In the genomic region with DNA sequence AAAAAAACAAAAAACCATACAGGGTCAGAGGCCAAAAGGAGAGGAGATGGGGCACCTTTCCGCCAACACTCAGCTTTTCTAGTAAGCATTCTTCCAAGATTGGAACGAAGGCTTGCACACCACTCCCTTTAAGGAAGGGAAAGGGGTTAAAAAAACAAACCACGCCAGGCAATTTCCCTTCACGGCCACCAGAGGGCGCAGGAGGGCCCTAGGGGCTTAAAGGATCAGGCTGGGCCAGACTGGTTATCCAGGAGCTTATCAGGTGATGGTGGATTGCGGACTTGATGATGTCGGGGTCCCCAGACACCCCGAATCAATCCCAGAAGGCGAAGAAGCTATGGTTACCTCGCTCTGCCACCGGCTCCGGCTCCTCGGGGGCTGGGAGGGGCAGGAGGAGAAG, we compare ENCODE assay signal across 8 mouse cellular contexts. TPM values are rescaled to one million over a fixed set of nuclear protein-coding genes. Genes with fewer than 3 reads are reported as not detected.
A peak's percentile ranks its signal among the peaks of the same experiment; 100 is the strongest.
DNase-seq lines count a peak whose midpoint lies in the region; ATAC-seq and TF ChIP-seq lines count a peak whose summit lies in the region.

No protein-coding gene starts in this region.

- WGBS in forebrain, embryonic 14.5 days, result 34% methylated on average over 13 of the region's 13 CpGs
- WGBS in forebrain, embryonic 16.5 days, result 31% methylated on average over 13 of the region's 13 CpGs
- 22% methylated on average over 13 of the region's 13 CpGs for WGBS in heart, postnatal 0 days
- 24% methylated on average over 13 of the region's 13 CpGs for WGBS in lung, postnatal 0 days

- no peaks in the 10 kb centered on the region for H3K27me3 ChIP-seq in forebrain, embryonic 14.5 days (replicated peaks; ENCODE audit: control insufficient read depth, insufficient read depth, low read length)
- H3K27me3 ChIP-seq in forebrain, embryonic 16.5 days (replicated peaks; ENCODE audit: control insufficient read depth, insufficient read depth, low read length), result 0 out of 2 replicates have a peak, but pooled peaks cover 2% of the 10 kb centered on the region
- no peaks in the 10 kb centered on the region for H3K27me3 ChIP-seq in heart, postnatal 0 days (ENCODE audit: control insufficient read depth, insufficient read depth, low read length)
- no peaks in the 10 kb centered on the region for H3K27me3 ChIP-seq in lung, postnatal 0 days (replicated peaks; ENCODE audit: insufficient read depth, low read length)

- H3K36me3 ChIP-seq in forebrain, embryonic 14.5 days (ENCODE audit: control insufficient read depth, insufficient read depth, low read length), result no peaks in the 10 kb centered on the region
- H3K36me3 ChIP-seq in forebrain, embryonic 16.5 days (ENCODE audit: control insufficient read depth, insufficient read depth), result no peaks in the 10 kb centered on the region
- H3K36me3 ChIP-seq in heart, postnatal 0 days (replicated peaks; ENCODE audit: control insufficient read depth, insufficient read depth, low read length), result peaks cover 5% of the 10 kb centered on the region; the same call in 1 of the 2 replicates
- H3K36me3 ChIP-seq in lung, postnatal 0 days (ENCODE audit: insufficient read depth, low read length), result no peaks in the 10 kb centered on the region

- TF ChIP-seq EP300 in heart, postnatal 0 days (IDR thresholded peaks at IDR 0.05; ENCODE audit: low read depth), result no peak
- no peak for TF ChIP-seq EP300 in lung, postnatal 0 days (IDR thresholded peaks at IDR 0.05)

- ATAC-seq in forebrain, embryonic 14.5 days, result no peak
- no peak for ATAC-seq in forebrain, embryonic 16.5 days
- no peak for ATAC-seq in heart, postnatal 0 days (ENCODE audit: insufficient read depth, low read depth)
- ATAC-seq in lung, postnatal 0 days, result no peak

- H3K4me2 ChIP-seq in forebrain, embryonic 14.5 days (ENCODE audit: low read length), result no peak overlapping the region
- no peak overlapping the region for H3K4me2 ChIP-seq in forebrain, embryonic 16.5 days (ENCODE audit: low read length)
- peak overlapping the region; percentile 11; the same call in 1 of the 2 replicates for H3K4me2 ChIP-seq in heart, postnatal 0 days (ENCODE audit: low read depth, low read length)
- no peak overlapping the region for H3K4me2 ChIP-seq in lung, postnatal 0 days (replicated peaks; ENCODE audit: low read depth, low read length)

- no peaks in the 10 kb centered on the region for H3K9me3 ChIP-seq in forebrain, embryonic 14.5 days (replicated peaks; ENCODE audit: control insufficient read depth, low read length)
- no peaks in the 10 kb centered on the region for H3K9me3 ChIP-seq in forebrain, embryonic 16.5 days (ENCODE audit: control insufficient read depth, low read length)
- no peaks in the 10 kb centered on the region for H3K9me3 ChIP-seq in heart, postnatal 0 days (replicated peaks; ENCODE audit: control insufficient read depth, low read length)
- H3K9me3 ChIP-seq in lung, postnatal 0 days (ENCODE audit: low read length), result no peaks in the 10 kb centered on the region

- no peak overlapping the region for H3K9ac ChIP-seq in forebrain, embryonic 14.5 days (ENCODE audit: low read length)
- no peak overlapping the region for H3K9ac ChIP-seq in forebrain, embryonic 16.5 days (replicated peaks; ENCODE audit: low read depth, low read length)
- H3K9ac ChIP-seq in heart, postnatal 0 days (replicated peaks; ENCODE audit: low read depth, low read length), result no peak overlapping the region
- H3K9ac ChIP-seq in lung, postnatal 0 days (replicated peaks; ENCODE audit: low read depth), result no peak overlapping the region

- H3K4me1 ChIP-seq in forebrain, embryonic 14.5 days (ENCODE audit: control insufficient read depth, insufficient read depth, low read length), result no peaks in the 10 kb centered on the region
- no peaks in the 10 kb centered on the region for H3K4me1 ChIP-seq in forebrain, embryonic 16.5 days (replicated peaks; ENCODE audit: control insufficient read depth, insufficient read depth, low read length)
- peaks cover 8% of the 10 kb centered on the region for H3K4me1 ChIP-seq in bone marrow macrophage, adult 2 months (ENCODE audit: control insufficient read depth, insufficient read depth, low read length)
- peaks cover 69% of the 10 kb centered on the region for H3K4me1 ChIP-seq in heart, postnatal 0 days (ENCODE audit: control insufficient read depth, insufficient read depth)
- no peaks in the 10 kb centered on the region for H3K4me1 ChIP-seq in lung, postnatal 0 days (ENCODE audit: insufficient read depth, low read depth, low read length)

- peak; percentile 34 for DNase-seq in forebrain, embryonic 14.5 days (ENCODE audit: low spot score)
- DNase-seq in A20 (ENCODE audit: low read depth, low spot score), result peak; percentile 68
- peak; percentile 71 for DNase-seq in heart, postnatal 0 days (ENCODE audit: low spot score)
- peak; percentile 73 for DNase-seq in lung, postnatal 0 days (ENCODE audit: low spot score)
- peak; percentile 74 for DNase-seq in testis, postnatal 10 days (ENCODE audit: low spot score)
- no peak for DNase-seq in layer of hippocampus, adult 11-12 months (ENCODE audit: low spot score)

- H3K4me3 ChIP-seq in forebrain, embryonic 14.5 days (ENCODE audit: low read depth, low read length), result no peak overlapping the region
- H3K4me3 ChIP-seq in forebrain, embryonic 16.5 days (replicated peaks; ENCODE audit: low read length), result no peak overlapping the region
- no peak overlapping the region for H3K4me3 ChIP-seq in bone marrow macrophage, adult 2 months (ENCODE audit: insufficient read depth, low read length)
- no peak overlapping the region for H3K4me3 ChIP-seq in heart, postnatal 0 days (ENCODE audit: low read depth, low read length)
- no peak overlapping the region for H3K4me3 ChIP-seq in lung, postnatal 0 days (ENCODE audit: low read depth, low read length)

- TF ChIP-seq CTCF in bone marrow macrophage, adult 2 months (IDR thresholded peaks at IDR 0.05; ENCODE audit: low read depth, low read length), result peak; percentile 94
- TF ChIP-seq CTCF in heart, postnatal 0 days (IDR thresholded peaks at IDR 0.05; ENCODE audit: low read depth), result peak; percentile 93
- peak; percentile 92 for TF ChIP-seq CTCF in lung, postnatal 0 days (IDR thresholded peaks at IDR 0.05)

- TF ChIP-seq POLR2A in bone marrow macrophage, adult 2 months (IDR thresholded peaks at IDR 0.05; ENCODE audit: borderline replicate concordance, low read depth, low read length), result no peak

- H3K27ac ChIP-seq in forebrain, embryonic 14.5 days (ENCODE audit: low read depth, low read length), result no peak overlapping the region
- no peak overlapping the region for H3K27ac ChIP-seq in forebrain, embryonic 16.5 days (ENCODE audit: low read length)
- H3K27ac ChIP-seq in bone marrow macrophage, adult 2 months (ENCODE audit: insufficient read depth, low read depth, low read length), result no peak overlapping the region
- H3K27ac ChIP-seq in heart, postnatal 0 days (ENCODE audit: low read depth), result peak overlapping the region; percentile 89
- no peak overlapping the region for H3K27ac ChIP-seq in lung, postnatal 0 days (ENCODE audit: low read length)

RNA-seq across cellular contexts. Expression of gene Tnnt1, which starts 2.9 kb away (rescaled TPM):
- 1.4 and 2.3 TPM in 2 replicates for polyA plus RNA-seq in forebrain, embryonic 14.5 days (2014; fragmentation: Nextera tagmentation; extraction: Ambion mirVana)
- polyA plus RNA-seq in forebrain, embryonic 16.5 days (2015; fragmentation: Nextera tagmentation; extraction: Ambion mirVana), result 2.1 and 2.6 TPM in 2 replicates
- polyA plus RNA-seq in bone marrow macrophage, adult 2 months (2012; ENCODE audit: insufficient read depth, insufficient read length, missing spikeins), result 3.0 and 4.4 TPM in 2 replicates
- total RNA-seq in heart, postnatal 0 days (2014; rRNA removed; ENCODE audit: low replicate concordance), result 27.4 and 28.3 TPM in 2 replicates
- 93.7 and 106 TPM in 2 replicates for polyA plus RNA-seq in heart, postnatal 0 days (2015; fragmentation: Nextera tagmentation; extraction: Ambion mirVana)
- polyA plus RNA-seq in lung, postnatal 0 days (2015; fragmentation: Nextera tagmentation; extraction: Ambion mirVana), result 14.0 and 17.8 TPM in 2 replicates

RNA-seq across cellular contexts. Expression of gene Tnni3, which starts 10.8 kb away (rescaled TPM):
- 0.81 and 1.7 TPM in 2 replicates for polyA plus RNA-seq in forebrain, embryonic 14.5 days (2014; fragmentation: Nextera tagmentation; extraction: Ambion mirVana)
- 1.2 and 1.7 TPM in 2 replicates for polyA plus RNA-seq in forebrain, embryonic 16.5 days (2015; fragmentation: Nextera tagmentation; extraction: Ambion mirVana)
- polyA plus RNA-seq in bone marrow macrophage, adult 2 months (2012; ENCODE audit: insufficient read depth, insufficient read length, missing spikeins), result 12.3 and 19.9 TPM in 2 replicates
- total RNA-seq in heart, postnatal 0 days (2014; rRNA removed; ENCODE audit: low replicate concordance), result 4,764 and 5,473 TPM in 2 replicates
- polyA plus RNA-seq in heart, postnatal 0 days (2015; fragmentation: Nextera tagmentation; extraction: Ambion mirVana), result 8,811 and 8,917 TPM in 2 replicates
- polyA plus RNA-seq in lung, postnatal 0 days (2015; fragmentation: Nextera tagmentation; extraction: Ambion mirVana), result 81.3 and 95.6 TPM in 2 replicates

RNA-seq across cellular contexts. Expression of gene Ppp1r12c, which starts 11.8 kb away (rescaled TPM):
- 29.4 and 32.1 TPM in 2 replicates for polyA plus RNA-seq in forebrain, embryonic 14.5 days (2014; fragmentation: Nextera tagmentation; extraction: Ambion mirVana)
- polyA plus RNA-seq in forebrain, embryonic 16.5 days (2015; fragmentation: Nextera tagmentation; extraction: Ambion mirVana), result 40.6 and 50.0 TPM in 2 replicates
- polyA plus RNA-seq in bone marrow macrophage, adult 2 months (2012; ENCODE audit: insufficient read depth, insufficient read length, missing spikeins), result 293 and 348 TPM in 2 replicates
- total RNA-seq in heart, postnatal 0 days (2014; rRNA removed; ENCODE audit: low replicate concordance), result 89.1 and 105 TPM in 2 replicates
- polyA plus RNA-seq in heart, postnatal 0 days (2015; fragmentation: Nextera tagmentation; extraction: Ambion mirVana), result 22.5 and 24.2 TPM in 2 replicates
- 52.6 and 55.4 TPM in 2 replicates for polyA plus RNA-seq in lung, postnatal 0 days (2015; fragmentation: Nextera tagmentation; extraction: Ambion mirVana)

RNA-seq across cellular contexts. Expression of gene Dnaaf3, which starts 19.0 kb away (rescaled TPM):
- 0.55 and 0.72 TPM in 2 replicates for polyA plus RNA-seq in forebrain, embryonic 14.5 days (2014; fragmentation: Nextera tagmentation; extraction: Ambion mirVana)
- 1.4 and 1.6 TPM in 2 replicates for polyA plus RNA-seq in forebrain, embryonic 16.5 days (2015; fragmentation: Nextera tagmentation; extraction: Ambion mirVana)
- polyA plus RNA-seq in bone marrow macrophage, adult 2 months (2012; ENCODE audit: insufficient read depth, insufficient read length, missing spikeins), result 8.2 and 8.9 TPM in 2 replicates
- total RNA-seq in heart, postnatal 0 days (2014; rRNA removed; ENCODE audit: low replicate concordance), result 0.11 and 2.6 TPM in 2 replicates
- polyA plus RNA-seq in heart, postnatal 0 days (2015; fragmentation: Nextera tagmentation; extraction: Ambion mirVana), result 0.60 and 0.63 TPM in 2 replicates
- 3.3 and 3.4 TPM in 2 replicates for polyA plus RNA-seq in lung, postnatal 0 days (2015; fragmentation: Nextera tagmentation; extraction: Ambion mirVana)

RNA-seq across cellular contexts. Expression of gene Syt5, which starts 34.1 kb away (rescaled TPM):
- 133 and 153 TPM in 2 replicates for polyA plus RNA-seq in forebrain, embryonic 14.5 days (2014; fragmentation: Nextera tagmentation; extraction: Ambion mirVana)
- 176 and 222 TPM in 2 replicates for polyA plus RNA-seq in forebrain, embryonic 16.5 days (2015; fragmentation: Nextera tagmentation; extraction: Ambion mirVana)
- polyA plus RNA-seq in bone marrow macrophage, adult 2 months (2012; ENCODE audit: insufficient read depth, insufficient read length, missing spikeins), result not detected in 2 replicates
- total RNA-seq in heart, postnatal 0 days (2014; rRNA removed; ENCODE audit: low replicate concordance), result 0.23 and 1.4 TPM in 2 replicates
- 0.70 and 0.92 TPM in 2 replicates for polyA plus RNA-seq in heart, postnatal 0 days (2015; fragmentation: Nextera tagmentation; extraction: Ambion mirVana)
- polyA plus RNA-seq in lung, postnatal 0 days (2015; fragmentation: Nextera tagmentation; extraction: Ambion mirVana), result 7.1 and 8.1 TPM in 2 replicates

Comparison
In these comparisons a context has a peak if more than half of its experiments do, and no peak if none do; other contexts are left out.
1. RNA of gene Tnni3, which starts 10.8 kb away (polyA plus RNA-seq): 8,811 to 8,917 TPM in heart, postnatal 0 days; 81.3 to 95.6 TPM in lung, postnatal 0 days, 12.3 to 19.9 TPM in bone marrow macrophage, adult 2 months, 1.2 to 1.7 TPM in forebrain, embryonic 16.5 days and 0.81 to 1.7 TPM in forebrain, embryonic 14.5 days; every median in the first group is over 10 times any median in the second.
2. Peak in every context shown above with its lines, with median percentiles within 50 percentile points of each other: CTCF ChIP-seq.